Mouse (Mus musculus) activated CD4-positive, CD25-positive, alpha-beta regulatory T cell, adult 4 months (primary cell): ENCODE data around the gene Stat3. TPM values are rescaled to one million over a fixed set of nuclear protein-coding genes. Genes with fewer than 3 reads are reported as not detected.

Experiments
- ATAC-seq: one replicate; pipeline ENCODE4 v1.8.0; 2017
- polyA plus RNA-seq, 2 experiments: library from polyadenylated mRNA; unstranded; fragments of 100-300 nt; shearing (Covaris generic); gene quantifications; one replicate each; pipeline ENCODE4 v1.2.1; 2017

Gene Stat3
- polyA plus RNA-seq, 2 experiments from 2014 or later, result 71.0 to 82.0 TPM

DNA sequence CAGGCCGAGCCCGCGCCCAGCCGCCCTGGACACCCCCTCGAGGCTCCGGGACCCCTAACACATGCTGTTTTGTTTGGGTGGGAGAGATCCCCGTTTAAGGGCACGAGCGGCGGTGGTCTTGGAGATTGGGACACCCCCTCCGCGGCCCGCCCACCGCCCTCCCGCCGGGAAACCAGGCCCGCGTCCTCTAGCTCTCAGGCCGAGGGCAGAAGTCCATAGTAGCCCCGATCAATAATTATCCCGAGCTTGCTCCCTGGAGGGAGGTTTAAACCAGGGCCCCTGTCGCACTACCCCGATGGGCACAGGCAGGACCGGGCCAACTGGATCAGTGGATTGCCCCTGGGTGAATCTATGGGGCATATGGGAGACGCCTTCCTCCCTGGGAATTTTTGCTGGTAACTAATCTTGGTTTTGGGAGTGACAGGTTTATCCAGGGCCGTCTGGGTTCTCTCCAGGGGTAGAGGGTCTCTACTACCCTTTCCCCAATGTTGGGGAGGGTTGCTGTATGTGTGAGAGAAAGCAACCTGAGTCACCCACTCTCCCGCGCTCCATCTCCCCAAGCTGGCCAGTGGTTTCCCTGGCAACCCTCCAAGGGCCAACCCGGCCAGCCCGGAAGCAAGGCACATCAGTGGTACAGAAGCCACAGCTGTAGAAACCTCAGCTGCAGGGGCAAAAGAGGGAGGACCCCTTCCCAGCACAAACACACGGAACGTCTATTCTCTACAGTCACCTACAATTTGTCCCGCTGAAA, 88.4 kb downstream of the Stat3 start:
- no peak for ATAC-seq

GRCm38 (mm10) chr11:100850038-100850777, 89.1 kb downstream of the Stat3 start, which contains the start of gene Stat5b:
TSS of gene Stat5b (minus strand) at chr11:100850724.
- peak; percentile 27 for ATAC-seq

- no peak for ATAC-seq
These were observed 89.8 kb downstream of the Stat3 start for GRCm38 (mm10) chr11:100849456-100850037.

DNA sequence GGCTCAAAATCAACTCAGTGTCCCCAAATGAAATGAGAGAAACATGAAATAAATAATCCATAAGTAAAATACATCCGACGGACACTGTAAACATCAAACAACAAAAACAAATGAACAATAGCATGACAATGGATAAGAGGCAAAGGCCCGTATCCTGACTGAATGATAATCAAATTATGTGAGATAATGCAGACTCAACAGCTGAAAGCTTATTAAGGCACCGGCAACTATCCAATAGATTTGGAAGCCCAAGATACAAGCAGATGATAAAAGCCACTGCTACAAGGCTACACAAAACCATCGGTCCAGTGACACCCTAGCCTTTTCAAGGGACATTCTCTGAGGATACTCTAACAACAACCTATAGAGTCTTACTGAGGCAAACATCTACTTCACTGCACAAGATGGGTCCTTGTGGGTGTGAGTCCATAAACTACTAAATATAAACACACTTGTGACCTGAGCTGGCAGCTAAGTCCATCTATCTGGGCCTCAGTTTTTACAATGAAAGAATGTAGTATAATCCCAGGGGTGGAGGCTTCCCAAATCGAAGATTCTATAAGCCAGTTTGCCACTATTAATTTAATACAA, 90.5 kb downstream of the Stat3 start:
- no peak for ATAC-seq

- peak; percentile 55 for ATAC-seq
These were observed 91.3 kb downstream of the Stat3 start for GRCm38 (mm10) chr11:100848080-100848479.

DNA sequence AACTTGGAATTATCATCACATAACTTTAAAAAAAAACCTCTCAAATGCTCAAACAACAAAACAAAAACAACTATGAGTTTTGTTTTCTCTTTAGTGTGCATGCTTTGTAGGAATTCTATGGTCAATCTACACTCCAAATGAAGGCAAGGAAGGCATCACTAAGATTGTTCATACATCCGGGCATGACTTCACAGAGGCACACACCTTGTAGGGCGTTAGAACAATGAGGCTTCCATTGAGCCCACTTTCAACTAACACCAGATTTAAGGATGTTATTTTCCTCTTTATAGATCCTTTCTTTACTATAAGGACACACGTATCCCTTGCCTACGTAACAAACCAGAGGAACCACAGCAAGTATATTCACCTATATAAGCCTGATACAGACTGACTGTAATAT, 91.8 kb downstream of the Stat3 start:
- ATAC-seq, result no peak

- peak; percentile 45 for ATAC-seq
These were observed 93.5 kb downstream of the Stat3 start for GRCm38 (mm10) chr11:100845793-100846192.

GRCm38 (mm10) chr11:100844121-100844520, 95.2 kb downstream of the Stat3 start:
- ATAC-seq, result no peak

- ATAC-seq, result no peak
These were observed 96.2 kb downstream of the Stat3 start for GRCm38 (mm10) chr11:100843070-100843669.

GRCm38 (mm10) chr11:100842025-100842424, 97.3 kb downstream of the Stat3 start:
- peak; percentile 31 for ATAC-seq

- ATAC-seq, result peak; percentile 30
These were observed 98.5 kb downstream of the Stat3 start for GRCm38 (mm10) chr11:100840866-100841265.

DNA sequence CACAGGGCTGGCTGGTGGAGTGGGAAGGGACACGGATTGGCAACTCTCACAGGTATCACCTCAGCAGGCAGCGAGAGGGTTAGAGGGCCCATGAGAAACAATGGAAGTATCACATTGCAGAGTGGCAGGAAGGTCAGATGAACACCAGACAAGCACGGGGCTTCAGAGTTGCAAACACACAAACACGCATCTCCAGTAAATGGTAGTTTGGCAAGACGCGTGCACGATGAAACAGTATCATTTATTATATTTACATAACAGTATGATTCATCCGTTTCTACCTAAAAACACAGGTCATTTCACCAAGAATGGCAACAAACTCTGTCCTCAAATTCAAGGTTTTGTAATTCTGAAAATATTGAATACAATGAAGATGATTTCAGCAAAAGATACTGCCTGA, 99.8 kb downstream of the Stat3 start:
- no peak for ATAC-seq

GRCm38 (mm10) chr11:100838894-100839293, 100.4 kb downstream of the Stat3 start:
- no peak for ATAC-seq

GRCm38 (mm10) chr11:100836923-100837702, 102.2 kb downstream of the Stat3 start:
- ATAC-seq, result no peak

Other genes with a start within 250 kb of the Stat3 start
- under 1 TPM in 1 of 2 experiments, not detected in 1; 0.17 TPM for gene Zfp385c, start 247.1 kb downstream of the Stat3 start, polyA plus RNA-seq
- 10 to 100 TPM; 25.3 to 42.0 TPM for gene Dhx58, start 235.3 kb downstream of the Stat3 start, polyA plus RNA-seq
- 10 to 100 TPM; 11.2 to 13.3 TPM for gene Kat2a, start 227.1 kb downstream of the Stat3 start, polyA plus RNA-seq
- gene Hspb9, start 225.7 kb downstream of the Stat3 start, polyA plus RNA-seq, result under 1 TPM; 0.70 to 0.78 TPM
- gene Rab5c, start 201.3 kb downstream of the Stat3 start, polyA plus RNA-seq, result 10 to 100 TPM; 29.0 to 44.1 TPM
- under 1 TPM; 0.11 to 0.34 TPM for gene Kcnh4, start 179.6 kb downstream of the Stat3 start, polyA plus RNA-seq
- not detected for gene Hcrt, start 176.6 kb downstream of the Stat3 start, polyA plus RNA-seq
- 1 to 10 TPM; 3.2 to 5.3 TPM for gene Ghdc, start 168.6 kb downstream of the Stat3 start, polyA plus RNA-seq
- gene Stat5b, start 88.8 kb downstream of the Stat3 start, polyA plus RNA-seq, result 10 to 100 TPM; 27.8 to 37.2 TPM
- 10 to 100 TPM; 23.8 to 37.0 TPM for gene Stat5a, start 80.2 kb downstream of the Stat3 start, polyA plus RNA-seq
- gene Cavin1, start 31.3 kb upstream of the Stat3 start, polyA plus RNA-seq, result under 1 TPM; 0.12 to 0.13 TPM
- gene Atp6v0a1, start 69.9 kb upstream of the Stat3 start, polyA plus RNA-seq, result 1 to 10 TPM; 4.3 to 4.7 TPM
- gene Naglu, start 130.5 kb upstream of the Stat3 start, polyA plus RNA-seq, result 1 to 10 TPM; 6.8 to 9.0 TPM
- not detected for gene Hsd17b1, start 138.9 kb upstream of the Stat3 start, polyA plus RNA-seq
- gene Coasy, start 143.0 kb upstream of the Stat3 start, polyA plus RNA-seq, result 10 to 100 TPM; 17.9 to 22.1 TPM
- gene Mlx, start 147.7 kb upstream of the Stat3 start, polyA plus RNA-seq, result 10 to 100 TPM; 51.8 to 71.5 TPM
- 10 to 100 TPM; 12.3 to 13.4 TPM for gene Psmc3ip, start 155.9 kb upstream of the Stat3 start, polyA plus RNA-seq
- 10 to 100 TPM; 14.4 to 24.7 TPM for gene Retreg3, start 180.4 kb upstream of the Stat3 start, polyA plus RNA-seq
- 10 to 100 TPM; 17.7 to 26.8 TPM for gene Tubg1, start 180.4 kb upstream of the Stat3 start, polyA plus RNA-seq
- under 1 TPM; 0.68 to 0.94 TPM for gene Tubg2, start 216.4 kb upstream of the Stat3 start, polyA plus RNA-seq
- gene Cntnap1, start 231.0 kb upstream of the Stat3 start, polyA plus RNA-seq, result under 1 TPM; 0.29 to 0.33 TPM
- not detected for gene Plekhh3, start 231.8 kb upstream of the Stat3 start, polyA plus RNA-seq
- gene Ccr10, start 235.9 kb upstream of the Stat3 start, polyA plus RNA-seq, result 1 to 10 TPM; 1.5 to 1.6 TPM